Mouse (Mus musculus) liver, postnatal 0 days (tissue): Measurements from ENCODE around the gene Thsd7a.

Experiments
- CTCF ChIP-seq: sonication (generic); IDR thresholded peaks from 2 replicates; pipeline ENCODE4 v1.5.1; 2016; ENCODE audit warnings: antibody characterized with exemption, low read depth
- EP300 ChIP-seq: IDR thresholded peaks from 2 replicates; pipeline ENCODE4 v1.6.1; 2016; ENCODE audit warnings: antibody characterized with exemption, low read depth, mild to moderate bottlenecking

GRCm38 (mm10) chr6:12393574-12394380 lies 355.4 kb downstream of the Thsd7a start:
- TF ChIP-seq CTCF = no peak
- TF ChIP-seq EP300 = peak; percentile 34; the same call in 1 of the 2 replicates
